ENCODE assay signal across 8 mouse cellular contexts in genomic region chr2:144369020-144369421, GRCm38 (mm10). TPM values are rescaled to one million over a fixed set of nuclear protein-coding genes. Genes with fewer than 3 reads are reported as not detected.
DNase-seq lines count a peak whose midpoint lies in the region; ATAC-seq lines count a peak whose summit lies in the region.

No protein-coding gene starts in this region.

- H3K9ac ChIP-seq in embryonic facial prominence, embryonic 15.5 days, result peak overlapping the region; percentile 87

- WGBS in embryonic facial prominence, embryonic 15.5 days, result under 1% methylated on average over 33 of the region's 43 CpGs

- peaks cover 19% of the 10 kb centered on the region for H3K4me1 ChIP-seq in embryonic facial prominence, embryonic 15.5 days

- no peaks in the 10 kb centered on the region for H3K27me3 ChIP-seq in embryonic facial prominence, embryonic 15.5 days

- peak overlapping the region; percentile 95 for H3K27ac ChIP-seq in embryonic facial prominence, embryonic 15.5 days (replicated peaks)

- DNase-seq in adrenal gland, postnatal 25 days, result peak; percentile 77
- DNase-seq in adrenal gland, adult 8-10 months, result no peak
- peak; percentile 70 for DNase-seq in ovary, adult 18-20 months (ENCODE audit: low spot score)
- DNase-seq in ovary, postnatal 14 days (ENCODE audit: low spot score), result no peak
- no peak for DNase-seq in cerebellum, adult 9-11 months

- peak; percentile 78 for ATAC-seq in embryonic facial prominence, embryonic 15.5 days (ENCODE audit: insufficient number of reproducible peaks, low FRiP score, low TSS enrichment, low read depth)
- peak; percentile 73 for ATAC-seq in inflammation-experienced regulatory T-cells, adult 6 months
- peak; percentile 40 for ATAC-seq in monocyte, adult 5-6 weeks (replicated peaks; ENCODE audit: insufficient number of reproducible peaks, low FRiP score, low TSS enrichment, poor library complexity, severe bottlenecking)

- H3K4me3 ChIP-seq in embryonic facial prominence, embryonic 15.5 days (replicated peaks), result peak overlapping the region; percentile 97

- H3K36me3 ChIP-seq in embryonic facial prominence, embryonic 15.5 days, result peaks cover 11% of the 10 kb centered on the region

- no peaks in the 10 kb centered on the region for H3K9me3 ChIP-seq in embryonic facial prominence, embryonic 15.5 days (replicated peaks)

- peak overlapping the region; percentile 62 for H3K4me2 ChIP-seq in embryonic facial prominence, embryonic 15.5 days (replicated peaks)

RNA-seq across cellular contexts. Expression of gene Pet117, which starts 0.2 kb away (rescaled TPM):
- 5.5 and 8.2 TPM in 2 replicates for total RNA-seq in adrenal gland, postnatal 25 days (2021)
- total RNA-seq in adrenal gland, adult 8-10 months (2022), result 10 to 100 TPM in 2 of 4 experiments, 1 to 10 TPM in 2; 7.0 to 12.5 (median 9.8) TPM
- 0.79 and 2.2 TPM in 2 replicates for polyA plus RNA-seq in embryonic facial prominence, embryonic 15.5 days (2015; fragmentation: Nextera tagmentation; extraction: Ambion mirVana)
- 1 to 10 TPM in 2 of 3 experiments, not detected in 1; 1.4 to 3.2 TPM for polyA plus RNA-seq in inflammation-experienced regulatory T-cells, adult 6 months (2017; shearing (Covaris generic))
- not detected in 3 replicates for total RNA-seq in monocyte, adult 5-6 weeks (2017)

RNA-seq across cellular contexts. Expression of gene Kat14, which starts 0.2 kb away (rescaled TPM):
- total RNA-seq in adrenal gland, postnatal 25 days (2021), result 27.5 and 33.6 TPM in 2 replicates
- total RNA-seq in adrenal gland, adult 8-10 months (2022), result 10 to 100 TPM; 26.2 to 34.0 (median 31.5) TPM
- 35.7 and 42.3 TPM in 2 replicates for polyA plus RNA-seq in embryonic facial prominence, embryonic 15.5 days (2015; fragmentation: Nextera tagmentation; extraction: Ambion mirVana)
- polyA plus RNA-seq in inflammation-experienced regulatory T-cells, adult 6 months (2017; shearing (Covaris generic)), result 10 to 100 TPM; 10.8 to 20.3 (median 15.7) TPM
- total RNA-seq in monocyte, adult 5-6 weeks (2017), result 14.5 to 22.5 TPM (median 21.7 TPM) in 3 replicates

RNA-seq across cellular contexts. Expression of gene Ovol2, which starts 37.1 kb away (rescaled TPM):
- not detected in 2 replicates for total RNA-seq in adrenal gland, postnatal 25 days (2021)
- total RNA-seq in adrenal gland, adult 8-10 months (2022), result not detected
- 3.3 and 4.4 TPM in 2 replicates for polyA plus RNA-seq in embryonic facial prominence, embryonic 15.5 days (2015; fragmentation: Nextera tagmentation; extraction: Ambion mirVana)
- polyA plus RNA-seq in inflammation-experienced regulatory T-cells, adult 6 months (2017; shearing (Covaris generic)), result not detected
- not detected in 3 replicates for total RNA-seq in monocyte, adult 5-6 weeks (2017)

Comparison
In these comparisons a context has a peak if more than half of its experiments do, and no peak if none do; other contexts are left out.
1. DNase-seq: peak in adrenal gland, postnatal 25 days (single experiment) and ovary, adult 18-20 months (single experiment); none in adrenal gland, adult 8-10 months (single experiment), ovary, postnatal 14 days (single experiment) and cerebellum, adult 9-11 months (single experiment).
2. Peak in every context shown above with its lines, with median percentiles within 50 percentile points of each other: ATAC-seq.